Mouse (Mus musculus) retina, embryonic 14.5 days (tissue): Measurements from ENCODE around the gene Clpb.

Experiments
- DNase-seq: peaks from one replicate; pipeline ENCODE4 v3.0.0-alpha.2; 2015; ENCODE audit warnings: low spot score

Gene Clpb

GRCm38 (mm10) chr7:101821571-101822501, 158.4 kb downstream of the Clpb start:
- peak; percentile 55 for DNase-seq

DNA sequence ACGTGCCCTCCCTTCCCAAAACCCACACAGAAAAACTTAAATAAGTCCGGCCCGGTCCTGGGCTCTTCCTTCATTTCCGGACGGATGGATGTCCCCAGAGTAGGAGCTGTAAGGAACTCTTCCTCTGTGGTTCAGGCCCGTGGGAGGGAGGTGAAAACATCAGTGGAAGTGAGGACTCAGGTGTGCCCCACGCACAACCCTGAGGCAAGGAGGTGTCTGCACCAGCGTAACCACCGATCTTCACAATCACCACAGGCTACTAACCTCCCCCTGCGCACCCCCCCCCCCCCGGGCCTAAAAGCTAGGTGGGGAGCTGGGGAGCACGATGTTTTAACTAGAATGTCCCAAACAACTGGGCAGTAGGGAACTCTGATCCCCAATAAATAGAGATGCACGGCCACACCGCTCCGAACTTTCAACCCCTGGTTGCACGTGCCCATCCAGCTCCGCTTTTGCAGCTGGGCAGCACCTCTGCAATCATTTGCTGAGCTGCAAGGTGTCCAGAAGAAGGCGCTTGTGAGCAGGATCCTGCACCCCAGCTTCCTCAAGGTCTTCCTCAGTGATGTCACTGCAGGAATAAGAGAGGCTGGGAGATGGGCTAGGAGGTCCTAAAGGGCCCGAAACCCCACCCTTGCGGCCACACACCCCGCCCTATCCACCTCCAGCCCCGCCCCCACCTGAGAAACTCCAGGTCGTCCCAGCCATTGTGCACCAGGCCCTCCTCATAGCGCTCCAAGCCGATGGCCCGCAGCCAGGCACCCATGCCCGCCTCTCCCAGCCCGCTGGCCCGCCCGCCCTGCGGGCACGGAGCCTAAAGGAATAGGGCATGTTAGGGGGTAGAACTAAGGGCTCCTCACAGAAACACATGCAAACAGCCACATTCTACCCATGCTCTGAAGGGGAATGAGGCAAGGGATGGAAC, 159.7 kb downstream of the Clpb start:
- peak; percentile 53 for DNase-seq

GRCm38 (mm10) chr7:101823758-101824630, 160.6 kb downstream of the Clpb start:
- no peak for DNase-seq

DNA sequence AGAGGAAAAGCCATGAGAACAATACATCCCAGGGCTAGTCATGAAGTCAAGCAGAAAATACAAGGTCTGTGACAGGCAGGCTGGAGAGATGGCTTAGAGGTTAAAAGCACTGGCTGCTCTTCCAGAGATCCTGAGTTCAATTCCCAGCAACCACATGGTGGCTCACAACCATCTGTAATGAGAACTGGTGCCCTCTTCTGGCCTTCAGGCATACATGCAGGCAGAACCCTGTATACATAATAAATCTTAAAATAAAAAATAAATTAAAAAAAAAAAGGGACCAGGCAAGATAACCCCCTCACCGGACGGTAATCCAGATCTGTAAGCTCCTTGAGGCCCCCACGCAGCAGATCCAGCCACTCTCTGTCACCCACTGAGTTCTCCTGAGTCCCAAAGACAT, 166.9 kb downstream of the Clpb start:
- no peak for DNase-seq

DNA sequence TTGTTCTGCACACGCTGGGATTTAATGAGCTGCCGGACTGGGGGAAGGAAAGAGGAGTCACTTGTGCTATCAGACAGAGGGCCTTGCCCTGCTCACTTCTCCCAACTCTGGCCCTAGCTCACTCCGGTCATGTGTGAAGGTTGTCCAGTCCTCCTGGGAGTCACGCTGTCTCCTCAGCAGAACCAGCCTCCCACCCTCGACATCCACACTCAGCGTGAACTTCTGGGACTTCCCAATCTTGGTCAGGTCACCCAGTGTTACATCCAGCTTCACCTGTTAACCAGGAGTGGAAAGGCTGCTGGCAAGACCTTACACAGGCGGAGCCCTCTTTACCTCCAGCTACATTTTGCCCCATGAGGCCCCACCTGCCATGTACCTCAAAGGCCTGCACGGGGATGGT, 168.0 kb downstream of the Clpb start:
- DNase-seq: no peak

DNA sequence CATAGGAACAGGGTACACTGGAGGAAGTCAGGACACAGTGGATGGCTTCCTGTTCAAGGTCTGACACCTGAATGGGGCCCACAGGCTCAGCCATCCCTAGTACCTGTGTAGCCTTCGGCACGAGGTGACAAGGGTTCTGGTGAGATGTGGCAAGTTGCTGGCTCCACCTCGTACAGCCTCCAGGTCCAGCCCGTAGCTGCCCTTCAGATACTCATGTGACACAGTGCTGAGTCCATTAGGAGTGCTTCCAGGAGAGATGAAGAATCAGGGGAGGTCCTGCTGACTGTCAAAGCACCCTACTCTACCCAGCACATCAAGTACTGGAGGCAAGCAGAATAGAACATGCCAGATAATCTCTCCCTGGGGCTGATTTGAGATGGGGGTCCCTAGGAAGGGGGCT, 168.9 kb downstream of the Clpb start:
- no peak for DNase-seq

DNA sequence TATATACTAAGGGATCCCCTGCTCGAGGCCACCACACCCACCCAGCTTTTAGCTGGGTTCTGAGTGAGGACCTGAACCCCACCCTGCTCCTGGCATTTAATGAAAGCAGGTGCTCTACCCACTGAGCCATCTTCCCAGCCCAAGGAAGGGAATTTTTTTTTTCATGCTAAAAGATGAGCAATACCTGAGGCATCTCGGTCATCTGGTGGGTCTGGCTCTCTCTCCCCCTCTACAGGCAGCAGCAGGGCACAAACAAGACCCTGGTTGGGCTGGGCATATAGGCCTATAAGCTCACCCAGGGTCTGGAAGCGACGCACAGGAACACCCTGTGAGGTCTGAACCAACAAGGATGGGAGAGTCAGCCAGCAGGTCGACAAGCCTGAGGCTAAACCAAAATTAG, 169.9 kb downstream of the Clpb start:
- no peak for DNase-seq

- no peak for DNase-seq
These were observed 170.6 kb downstream of the Clpb start for GRCm38 (mm10) chr7:101833916-101834584.

DNA sequence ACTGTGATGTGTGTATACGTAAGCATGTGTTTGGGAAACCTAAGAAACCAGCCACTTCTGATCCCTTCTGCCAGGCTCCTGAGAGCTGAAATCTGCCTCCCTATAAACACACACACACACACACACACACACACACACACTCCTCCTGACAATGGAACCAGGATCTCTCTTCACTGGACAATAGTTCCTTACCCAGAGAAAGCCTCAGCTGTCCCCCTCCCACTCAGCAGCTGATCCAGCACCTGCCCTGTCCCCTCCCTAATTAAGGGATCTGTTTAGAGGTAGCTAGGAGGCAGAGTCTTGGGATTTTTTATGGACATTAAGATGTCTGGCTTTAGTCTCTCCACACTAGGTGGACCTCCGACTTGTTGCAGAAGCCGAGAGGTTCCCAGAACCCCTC, 171.5 kb downstream of the Clpb start:
- DNase-seq: no peak

GRCm38 (mm10) chr7:101835457-101836109, 172.2 kb downstream of the Clpb start:
- DNase-seq: no peak

- peak; percentile 76 for DNase-seq
These were observed 173.1 kb downstream of the Clpb start for GRCm38 (mm10) chr7:101836271-101837153.

DNA sequence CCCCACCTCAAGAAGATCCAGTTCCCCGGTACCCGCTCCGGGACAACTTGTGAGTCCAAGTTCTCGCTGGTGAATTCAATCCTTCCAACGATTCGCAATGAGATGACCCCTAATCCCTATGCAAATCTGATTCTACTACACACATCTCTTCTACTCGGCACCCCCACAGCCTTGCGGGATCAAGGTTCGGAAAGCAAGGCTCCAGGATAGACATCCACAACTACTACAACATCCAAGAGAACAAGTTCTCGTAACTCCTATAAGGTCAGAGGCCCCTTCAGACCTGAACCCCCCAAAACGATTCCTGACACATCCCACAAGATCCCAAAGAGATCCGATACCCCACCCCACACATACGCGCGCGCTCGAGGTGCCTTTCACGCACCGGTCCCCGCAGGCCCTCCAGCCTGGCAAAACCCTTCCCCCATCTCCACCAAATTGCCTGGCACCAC, 173.7 kb downstream of the Clpb start:
- no peak for DNase-seq

DNA sequence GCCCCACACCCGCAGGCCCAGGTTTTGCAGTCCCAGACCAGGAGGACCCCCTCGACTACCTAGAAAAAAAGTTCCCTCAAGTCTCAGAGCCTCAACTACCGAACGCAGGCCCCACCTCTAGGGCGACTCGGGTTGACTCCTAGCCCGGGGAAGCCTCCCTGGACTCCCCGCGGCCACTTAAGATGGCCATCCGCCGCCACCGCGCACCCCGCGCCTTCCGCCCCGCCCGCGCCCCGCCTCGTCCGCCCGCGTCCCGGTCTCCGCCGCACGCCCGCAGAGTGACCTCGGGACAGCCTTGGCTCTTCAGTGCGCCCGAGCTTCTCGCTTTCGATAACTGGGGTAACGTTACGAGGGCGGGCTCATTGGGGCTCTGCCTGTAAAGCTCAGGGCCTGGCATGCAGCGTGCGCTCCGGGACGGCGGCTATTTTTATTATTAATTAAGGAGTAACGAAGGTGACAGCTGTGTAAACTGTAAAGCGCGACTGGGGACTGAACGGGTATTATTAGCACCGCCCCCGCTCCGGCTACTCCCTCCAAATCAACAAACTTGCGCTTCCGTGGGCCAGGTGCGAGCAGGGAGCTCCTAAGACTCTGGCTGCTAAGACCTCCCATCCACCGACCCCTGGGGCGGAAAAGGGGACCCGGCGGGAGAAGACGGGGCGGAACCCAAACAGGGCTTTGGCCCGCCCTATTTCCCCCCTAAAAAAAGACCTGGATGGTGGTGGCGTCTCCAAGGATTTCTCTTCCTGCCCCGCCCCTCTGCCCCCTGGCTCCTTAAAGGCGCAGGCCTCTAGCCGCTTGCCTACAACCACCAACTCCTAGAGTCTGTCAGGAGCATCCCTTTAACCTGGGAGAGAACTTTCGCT, 174.4 kb downstream of the Clpb start, which contains the start of gene Inppl1:
Gene Inppl1, minus strand, starts transcription at position 624 of the 866 bp plus-strand sequence.
- DNase-seq: peak; percentile 89

GRCm38 (mm10) chr7:101844186-101844585, 180.8 kb downstream of the Clpb start:
- no peak for DNase-seq
